Mouse (Mus musculus): Measurements from ENCODE around the gene Tfap2e.

Tfap2e gene

DNA sequence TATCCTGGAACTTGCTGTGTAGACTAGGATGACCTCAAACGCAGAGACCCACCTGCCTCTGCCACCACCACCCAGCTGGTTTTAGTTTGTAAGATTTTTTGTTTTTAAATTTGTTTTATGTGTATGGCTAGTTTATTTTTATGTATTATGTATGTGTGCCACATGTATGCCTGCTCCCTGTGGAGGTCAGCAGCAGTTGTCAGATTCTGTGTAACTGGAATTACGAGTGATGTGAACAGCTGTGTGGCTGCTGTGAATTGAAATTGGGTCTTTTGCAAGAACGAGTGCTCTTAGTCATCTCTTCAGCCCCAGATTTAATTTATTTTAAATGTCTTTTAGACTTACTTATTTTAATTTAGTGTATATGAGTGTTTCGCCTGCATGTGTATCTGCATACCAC lies 39.1 kb downstream of the Tfap2e start:
- WGBS = 86% methylated on average over 4 of the region's 4 CpGs

DNA sequence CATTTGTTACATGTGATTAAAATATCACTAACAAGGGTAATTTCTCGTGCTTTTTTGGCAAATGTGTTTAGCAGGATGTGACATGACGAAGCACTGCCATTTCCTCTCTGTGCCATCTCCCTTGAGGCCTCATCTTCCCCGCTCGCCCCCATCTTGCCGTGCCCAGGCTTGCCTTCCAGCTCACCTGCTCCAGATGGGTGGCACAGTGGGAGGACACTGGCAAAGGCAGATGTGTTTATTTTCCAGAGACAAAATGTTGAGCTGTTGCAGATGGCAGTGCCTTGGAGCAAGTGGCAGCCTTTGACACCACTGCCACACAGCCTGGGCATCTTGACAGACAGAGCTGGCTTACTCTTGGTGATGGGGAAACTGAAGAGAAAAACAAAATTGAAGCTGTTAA lies 43.0 kb downstream of the Tfap2e start:
- WGBS = 73% methylated on average over 5 of the region's 5 CpGs

DNA sequence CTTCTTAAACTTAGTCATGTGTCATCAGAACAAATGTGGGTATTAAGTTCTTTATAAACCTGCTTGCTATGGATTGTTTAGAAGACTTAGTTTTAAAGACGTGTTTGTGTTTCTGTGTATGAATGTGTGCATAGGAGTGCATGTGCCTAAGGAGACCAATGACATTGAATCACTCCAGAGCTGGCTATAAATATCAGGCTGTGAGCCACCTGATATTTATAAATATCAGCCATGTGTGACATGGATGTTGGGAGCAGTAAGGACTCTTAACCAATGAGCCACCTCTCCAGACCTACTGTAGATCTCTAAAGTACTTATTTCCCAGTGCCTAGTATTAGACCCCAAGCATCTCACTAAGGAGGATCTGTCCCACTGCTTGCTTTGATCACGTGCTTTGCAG lies 46.6 kb downstream of the Tfap2e start:
- WGBS = 83% methylated on average over 2 of the region's 2 CpGs

DNA sequence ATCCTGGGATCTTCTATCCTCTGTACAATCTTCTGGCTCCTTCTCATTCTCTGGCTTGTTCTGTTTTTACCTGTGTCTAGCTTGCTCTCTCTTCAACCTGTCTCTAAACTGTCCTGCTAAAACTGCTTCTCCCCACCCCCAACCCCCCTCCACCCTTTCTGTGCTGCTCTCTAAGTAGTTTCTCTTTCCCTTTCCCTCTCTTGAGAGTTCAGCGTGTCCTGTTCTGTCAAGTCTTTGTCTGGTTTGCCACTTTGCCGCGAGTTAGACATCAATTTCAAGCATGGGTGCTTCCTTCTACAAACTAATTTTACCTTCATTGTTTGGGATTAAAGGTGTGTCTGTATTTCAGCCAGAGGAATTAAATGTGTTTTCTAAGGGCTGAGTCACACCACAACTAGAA lies 53.0 kb downstream of the Tfap2e start:
- 54% methylated on average over 3 of the region's 3 CpGs for WGBS

DNA sequence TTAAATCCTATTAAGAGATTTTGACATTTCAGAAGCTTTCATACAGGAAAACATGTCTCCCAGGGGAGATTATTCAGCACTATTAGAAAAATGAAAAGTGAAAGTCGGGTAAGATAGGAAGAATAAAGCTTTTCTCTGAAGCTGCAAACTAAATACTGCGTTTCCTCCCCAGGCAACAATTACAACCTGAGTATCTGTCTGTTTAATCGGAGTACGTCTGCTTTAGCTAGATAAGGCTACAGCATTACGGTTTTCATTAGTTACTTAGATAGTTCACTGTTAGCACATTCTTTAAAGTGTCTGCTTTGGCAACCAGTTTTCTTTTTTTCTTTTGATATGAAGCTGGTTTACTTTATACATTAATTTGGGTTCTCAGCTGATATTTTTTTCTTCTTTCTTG lies 53.7 kb downstream of the Tfap2e start:
- 73% methylated on average over 5 of the region's 5 CpGs for WGBS

DNA sequence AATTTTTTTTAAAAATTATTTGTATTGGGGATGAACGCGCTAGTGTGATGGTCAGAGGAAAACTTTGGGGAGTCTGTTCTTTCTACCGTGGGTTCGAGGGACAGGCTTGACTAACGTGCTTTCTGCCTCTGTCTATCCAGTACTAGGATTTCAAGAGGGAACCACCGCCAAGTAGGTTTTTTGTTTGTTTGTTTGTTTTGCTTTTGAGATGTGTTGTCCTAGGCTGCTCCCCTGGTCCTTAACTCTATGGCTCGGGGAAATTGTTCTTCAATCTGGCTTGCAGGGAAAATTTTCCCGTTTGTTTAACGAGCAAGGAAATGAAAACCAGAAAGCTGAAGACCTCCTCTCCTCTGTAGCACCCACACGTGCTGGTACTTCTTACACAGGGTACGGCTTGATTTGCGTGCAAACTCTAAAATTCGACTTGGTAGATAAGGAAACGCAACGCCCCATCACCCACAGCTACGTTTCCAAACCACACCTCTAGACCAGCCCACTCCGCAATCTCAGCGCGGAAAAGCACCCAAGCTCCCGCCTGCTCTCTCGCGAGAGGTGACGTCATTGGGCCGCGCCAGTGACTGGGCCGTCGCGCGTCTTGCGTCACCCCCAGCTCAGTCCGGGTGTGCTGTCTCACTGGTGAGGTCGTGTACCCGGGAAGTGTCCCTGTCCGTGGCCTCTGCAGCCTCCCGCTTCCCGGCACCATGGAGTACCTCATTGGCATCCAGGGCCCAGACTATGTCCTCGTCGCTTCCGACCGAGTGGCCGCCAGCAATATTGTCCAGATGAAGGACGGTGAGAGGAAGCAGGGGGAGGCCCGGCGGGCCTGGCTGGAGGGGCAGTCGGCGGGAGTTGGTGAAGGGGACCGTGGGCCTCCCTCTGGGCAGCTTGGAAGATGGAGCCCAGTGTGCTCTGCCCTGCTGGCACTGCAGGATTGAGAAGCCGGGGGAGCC lies 58.7 kb downstream of the Tfap2e start, which contains the start of gene Psmb2:
Gene Psmb2 (plus strand): TSS at position 577 of the 950 bp plus-strand sequence.
- 3% methylated on average over 48 of the region's 48 CpGs for WGBS

DNA sequence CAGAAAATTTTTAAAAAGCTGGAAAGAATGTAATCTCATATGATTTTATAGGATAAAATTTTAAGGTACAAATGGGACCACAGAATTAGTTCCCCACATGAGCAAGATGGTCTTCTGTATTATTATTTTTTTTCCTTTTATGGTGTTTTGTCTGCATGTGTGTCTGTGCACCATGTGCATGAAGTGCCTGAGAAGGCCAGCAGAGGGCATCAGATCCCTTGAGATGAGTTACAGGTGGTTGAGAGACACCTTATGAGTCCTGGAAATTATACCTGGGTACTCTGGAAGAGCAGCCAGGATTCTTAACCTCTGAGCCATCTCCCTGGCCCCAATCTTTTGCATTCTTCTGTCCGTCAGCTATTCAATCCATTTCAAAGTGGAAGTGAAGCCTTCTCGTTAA lies 69.0 kb downstream of the Tfap2e start:
- 83% methylated on average over 2 of the region's 2 CpGs for WGBS

Data from cerebral cortex, adult 2 months (tissue).